Mouse (Mus musculus) olfactory bulb, adult 2 months (tissue): ENCODE results near the gene Tmc5.

ENCODE experiments used
- CTCF ChIP-seq: fragments of 200-500 bp; IDR thresholded peaks from 2 replicates; pipeline ENCODE4 v1.5.1; 2012; ENCODE audit warnings: low read depth, mild to moderate bottlenecking, low read length, moderate library complexity; ENCODE audit not compliant: insufficient read depth
- POLR2A ChIP-seq: fragments of 200-500 bp; IDR thresholded peaks from 2 replicates; pipeline ENCODE4 v1.6.1; 2012; ENCODE audit warnings: mild to moderate bottlenecking, low read depth, low read length, moderate library complexity; ENCODE audit not compliant: insufficient read depth

DNA sequence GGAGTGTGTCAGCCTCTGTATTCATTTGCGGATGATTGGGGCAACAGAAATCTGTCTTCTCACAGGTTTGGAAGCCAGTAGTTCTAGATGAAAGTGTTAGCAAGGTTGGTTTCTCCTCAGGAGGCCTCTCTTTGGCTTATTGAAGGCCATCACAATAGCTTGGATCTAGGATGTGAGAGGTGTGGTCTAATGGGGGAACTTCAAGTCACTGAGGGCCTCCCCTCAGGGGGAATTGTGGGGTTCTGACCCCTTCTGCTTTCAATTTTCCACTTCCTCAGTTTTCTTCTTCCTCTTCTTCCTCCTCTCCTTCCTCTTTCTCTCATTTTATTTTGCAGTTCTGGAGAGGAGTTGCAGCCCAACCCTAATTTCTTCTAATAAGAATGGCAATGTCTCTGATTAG, 49.1 kb downstream of the Tmc5 start:
- TF ChIP-seq POLR2A: no peak
- no peak for TF ChIP-seq CTCF
